Mouse (Mus musculus) G1E (cell line): Measurements from ENCODE around the gene Phtf2. TPM values are rescaled to one million over a fixed set of nuclear protein-coding genes. Genes with fewer than 3 reads are reported as not detected.

ENCODE experiments used
- ATAC-seq: 2 replicates; pipeline ENCODE4 v1.8.0; 2016; ENCODE audit warnings: mild to moderate bottlenecking; ENCODE audit not compliant: insufficient number of reproducible peaks, poor library complexity, low FRiP score, severe bottlenecking; ENCODE audit errors: extremely low read depth
- DNase-seq: peaks from one replicate; pipeline ENCODE4 v3.0.0; 2012; ENCODE audit warnings: low spot score
- H3K27me3 ChIP-seq: 2 replicates; pipeline ENCODE4 v1.6.1; 2012; ENCODE audit warnings: mild to moderate bottlenecking, low read length, inconsistent platforms; ENCODE audit not compliant: insufficient read depth
- H3K36me3 ChIP-seq: replicated peaks from 2 replicates; pipeline ENCODE3; 2012; ENCODE audit warnings: mild to moderate bottlenecking, inconsistent platforms
- H3K4me1 ChIP-seq: 2 replicates; pipeline ENCODE4 v1.6.1; 2012; ENCODE audit warnings: low read depth, low read length, inconsistent platforms, mixed read lengths; ENCODE audit not compliant: insufficient read depth
- H3K4me3 ChIP-seq: 2 replicates; pipeline ENCODE4 v1.5.1; 2012; ENCODE audit warnings: low read depth, mild to moderate bottlenecking, inconsistent platforms, low read length, moderate library complexity, mixed read lengths
- H3K9me3 ChIP-seq: replicated peaks from 2 replicates; pipeline ENCODE4 v1.6.1; 2012; ENCODE audit warnings: inconsistent platforms
- CTCF ChIP-seq: IDR thresholded peaks from 2 replicates; pipeline ENCODE4 v1.5.1; 2012; ENCODE audit warnings: low read depth, low read length, inconsistent platforms, mixed read lengths
- GATA1 ChIP-seq: IDR thresholded peaks from 2 replicates; pipeline ENCODE4 v1.6.1; 2012; ENCODE audit warnings: borderline replicate concordance, low read length, inconsistent platforms, mixed read lengths
- GATA2 ChIP-seq: IDR thresholded peaks from 2 replicates; pipeline ENCODE4 v1.6.1; 2012; ENCODE audit warnings: low read depth, low read length, inconsistent platforms, borderline replicate concordance
- POLR2AphosphoS5 ChIP-seq: IDR thresholded peaks from 2 replicates; pipeline ENCODE4 v1.6.1; 2012; ENCODE audit warnings: low read depth, low read length, inconsistent platforms; ENCODE audit not compliant: insufficient replicate concordance
- TAL1 ChIP-seq: conservative IDR thresholded peaks from 2 replicates; pipeline ENCODE4 v1.6.1; 2012; ENCODE audit warnings: low read depth, low read length, inconsistent platforms, mixed read lengths
- polyA plus RNA-seq: library from polyadenylated mRNA; stranded (reverse); fragments of >175 nt; gene quantifications from 2 replicates; pipeline ENCODE4 v1.2.3, GENCODE M21; 2012
- total RNA-seq, 2 experiments: library from RNA; stranded (forward) in 1 of 2; stranded (reverse) in 1 of 2; fragments of 200-1000 nt in 1 of 2; fragments of >200 nt in 1 of 2; fragmentation: Nextera tagmentation in 1 of 2; gene quantifications; 2 replicates each; pipeline ENCODE4 v1.2.3; 2014 to 2017

Gene Phtf2
- total RNA-seq (2014; fragmentation: Nextera tagmentation) (43.3 and 44.0 TPM in 2 replicates), total RNA-seq (2017) (35.7 and 43.5 TPM in 2 replicates), polyA plus RNA-seq (5.4 and 5.8 TPM in 2 replicates)

DNA sequence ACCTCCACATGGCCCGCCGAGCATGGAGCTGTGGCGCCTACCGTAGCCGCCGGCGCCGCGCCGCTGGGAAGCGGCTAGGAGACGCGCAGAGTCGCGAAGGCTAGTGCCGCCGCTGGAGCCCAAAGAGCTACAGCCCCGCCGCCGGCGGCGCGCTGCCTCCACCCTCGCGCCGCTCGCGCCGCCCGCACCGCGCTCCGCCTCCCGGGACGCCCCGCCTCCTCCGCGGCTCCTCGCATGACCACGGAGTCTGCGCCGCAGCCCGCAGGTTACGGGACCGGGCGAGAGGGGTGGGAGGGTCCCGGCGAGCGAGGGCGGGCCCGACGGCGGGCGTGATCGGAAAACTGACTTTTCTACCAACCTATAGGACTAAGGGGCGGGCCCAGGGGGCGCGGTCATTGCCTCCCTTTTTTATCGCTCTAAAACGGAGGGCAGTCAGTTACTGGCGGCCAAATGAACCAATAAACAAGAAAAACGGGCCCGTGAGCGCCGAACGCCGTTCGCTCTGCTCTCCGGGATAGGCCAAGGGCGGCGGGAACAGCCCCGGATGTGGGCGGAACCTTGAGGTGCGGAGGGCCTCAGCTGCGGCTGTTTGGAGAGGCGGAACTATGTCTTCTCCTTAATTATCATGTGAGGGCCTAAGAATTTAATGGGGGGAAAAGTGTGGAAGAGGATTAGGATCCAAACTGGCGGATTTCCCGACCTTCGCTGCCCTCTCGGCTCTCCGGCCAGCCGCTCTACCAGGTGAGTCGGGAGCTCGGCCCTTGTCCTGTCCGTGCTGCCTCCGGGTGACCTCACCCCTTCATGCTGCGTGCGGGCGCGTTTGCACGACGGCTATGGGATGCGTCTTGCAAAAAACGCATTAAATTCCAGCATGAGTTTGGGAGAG lies at the start of gene Phtf2, which contains the start of gene Tmem60:
Gene Phtf2 (minus strand): TSS at position 210 of the 886 bp plus-strand sequence.
Gene Tmem60 (plus strand): TSS at position 277 of the 886 bp plus-strand sequence.
- H3K4me3 ChIP-seq: peak within 1 kb of the TSS; percentile 91
- peak; percentile 92 for ATAC-seq
- peak; percentile 88 for DNase-seq
- no peaks in the 10 kb centered on the region for H3K9me3 ChIP-seq
- peaks cover 34% of the 10 kb centered on the region for H3K36me3 ChIP-seq
- TF ChIP-seq CTCF (no peak), TAL1 (no peak), GATA2 (no peak), GATA1 (no peak), POLR2AphosphoS5 (no peak)
- peaks cover 49% of the 10 kb centered on the region for H3K4me1 ChIP-seq
- H3K27me3 ChIP-seq: no peaks in the 10 kb centered on the region

DNA sequence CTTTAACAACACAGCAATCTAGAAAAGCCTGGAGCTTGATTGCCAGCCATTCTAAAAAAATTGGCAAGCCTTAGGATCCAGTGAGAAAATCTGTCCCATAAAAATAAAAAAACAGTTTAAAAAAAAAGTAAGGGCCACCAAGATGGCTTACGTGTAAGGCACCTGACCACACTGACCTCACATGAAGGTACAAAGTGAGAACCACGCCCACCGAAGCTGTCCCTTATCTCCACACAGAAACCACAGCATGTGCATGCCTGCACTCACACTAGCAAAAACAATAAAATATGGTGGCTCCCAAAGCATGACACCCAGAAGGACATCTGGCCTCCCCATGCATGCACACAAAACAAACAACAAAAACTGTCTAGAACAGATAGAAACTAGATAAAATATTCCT lies 49.4 kb upstream of the Phtf2 start:
- Histone ChIP-seq H3K27me3 (no peaks in the 10 kb centered on the region), H3K4me1 (peaks cover 70% of the 10 kb centered on the region), H3K9me3 (no peaks in the 10 kb centered on the region), H3K36me3 (peaks cover 25% of the 10 kb centered on the region), H3K4me3 (no peak overlapping the region)
- TF ChIP-seq POLR2AphosphoS5 (no peak), TAL1 (peak; percentile 65), GATA1 (no peak), GATA2 (no peak), CTCF (no peak)
- peak; percentile 54; the same call in 1 of the 2 replicates for ATAC-seq
- DNase-seq: no peak

DNA sequence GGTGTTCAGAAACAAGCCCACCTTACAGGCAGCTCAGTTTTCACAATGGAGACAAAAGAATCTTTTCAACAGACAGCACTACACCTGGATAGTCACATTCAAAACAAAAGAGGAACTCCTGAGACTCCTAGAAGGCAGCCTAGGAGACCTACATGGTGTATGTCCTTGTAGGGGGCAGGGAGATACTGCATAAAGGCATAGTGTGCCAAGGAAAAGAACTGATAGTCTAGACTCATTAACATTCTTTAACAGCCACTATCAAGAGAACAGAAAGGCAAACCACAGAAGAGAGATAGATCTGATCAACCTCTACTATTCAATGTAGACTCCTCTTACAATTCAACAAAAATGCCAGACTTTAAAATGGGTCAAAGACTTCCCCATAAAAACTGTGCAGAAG lies 48.5 kb upstream of the Phtf2 start:
- Histone ChIP-seq H3K27me3 (no peaks in the 10 kb centered on the region), H3K4me3 (no peak overlapping the region; the same call in 1 of the 2 replicates), H3K9me3 (no peaks in the 10 kb centered on the region), H3K36me3 (peaks cover 23% of the 10 kb centered on the region), H3K4me1 (peaks cover 64% of the 10 kb centered on the region)
- no peak for TF ChIP-seq GATA1
- no peak for TF ChIP-seq TAL1
- TF ChIP-seq CTCF: no peak
- no peak for TF ChIP-seq POLR2AphosphoS5
- ATAC-seq: peak; percentile 28; the same call in 1 of the 2 replicates
- no peak for DNase-seq

DNA sequence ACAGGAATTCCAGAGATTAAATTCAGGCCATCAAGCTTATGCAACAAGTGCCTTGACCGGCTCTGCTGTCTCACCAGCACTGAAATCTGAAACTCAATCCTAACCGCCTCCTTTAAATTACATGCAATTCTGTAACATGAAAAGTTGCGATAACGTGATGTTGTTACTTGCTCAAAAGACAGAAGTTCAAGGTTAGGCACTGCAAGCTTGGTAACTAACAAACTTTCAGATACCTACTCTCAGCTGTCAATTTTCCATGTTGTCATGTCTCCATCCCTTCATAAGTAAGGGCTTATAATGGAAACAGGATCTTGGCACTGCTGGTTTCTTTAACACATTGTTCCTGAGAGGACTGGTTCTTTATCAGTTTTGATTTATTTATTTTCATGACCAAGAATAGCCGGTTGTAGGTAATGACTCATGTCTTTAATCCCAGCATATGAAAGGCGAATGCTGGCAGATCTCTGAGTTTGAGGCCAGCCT lies 47.8 kb upstream of the Phtf2 start:
- H3K27me3 ChIP-seq: no peaks in the 10 kb centered on the region
- H3K4me1 ChIP-seq: peaks cover 60% of the 10 kb centered on the region
- no peaks in the 10 kb centered on the region for H3K9me3 ChIP-seq
- no peak for DNase-seq
- TF ChIP-seq GATA2 (no peak), GATA1 (no peak), POLR2AphosphoS5 (no peak), CTCF (no peak), TAL1 (no peak)
- peaks cover 25% of the 10 kb centered on the region for H3K36me3 ChIP-seq
- H3K4me3 ChIP-seq: no peak overlapping the region; the same call in 1 of the 2 replicates
- no peak for ATAC-seq

DNA sequence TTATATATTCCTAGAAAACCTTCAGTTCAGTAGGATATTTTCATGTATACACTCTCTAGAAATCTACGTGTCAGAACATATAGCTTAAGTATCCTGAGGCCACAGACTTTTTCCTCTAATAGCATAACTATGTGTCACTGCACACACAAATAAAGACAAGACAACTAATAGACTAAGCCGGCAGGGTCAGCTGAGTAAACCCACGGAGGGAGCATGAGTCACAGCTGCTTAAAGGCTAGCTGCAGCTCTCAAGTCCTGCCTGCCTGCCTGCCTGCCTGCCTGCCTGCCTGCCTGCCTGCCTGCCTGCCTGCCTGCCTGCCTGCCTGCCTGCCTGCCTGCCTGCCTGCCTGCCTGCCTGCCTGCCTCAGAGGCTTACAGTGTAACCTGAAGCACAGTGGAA lies 43.5 kb upstream of the Phtf2 start:
- ATAC-seq (no peak), DNase-seq (no peak)
- no peak for TF ChIP-seq GATA2
- no peak for TF ChIP-seq POLR2AphosphoS5
- TF ChIP-seq CTCF: no peak
- peaks cover 33% of the 10 kb centered on the region for H3K4me1 ChIP-seq
- H3K4me3 ChIP-seq: no peak overlapping the region
- no peaks in the 10 kb centered on the region for H3K27me3 ChIP-seq
- peaks cover 51% of the 10 kb centered on the region for H3K36me3 ChIP-seq
- H3K9me3 ChIP-seq: no peaks in the 10 kb centered on the region

DNA sequence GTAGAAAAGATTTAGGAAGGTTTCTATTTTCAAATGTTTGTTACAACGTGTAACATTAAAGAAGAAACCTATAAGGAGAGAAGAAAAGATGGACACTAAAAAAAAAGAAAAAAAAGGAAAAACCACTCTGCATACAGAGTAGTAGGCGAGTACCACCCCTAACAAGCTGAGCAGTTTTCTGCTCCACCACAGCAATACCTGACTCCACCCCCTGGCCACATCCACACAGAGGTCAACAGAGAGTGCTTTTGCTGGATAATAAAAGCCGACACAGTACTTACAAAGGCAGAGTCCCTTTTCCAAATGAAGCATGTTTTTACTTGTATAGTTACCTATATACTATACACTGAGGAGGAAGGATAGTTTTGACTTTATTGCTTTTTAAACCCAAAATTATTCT lies 42.7 kb upstream of the Phtf2 start:
- Histone ChIP-seq H3K36me3 (peaks cover 53% of the 10 kb centered on the region), H3K4me3 (no peak overlapping the region), H3K27me3 (no peaks in the 10 kb centered on the region), H3K4me1 (peaks cover 25% of the 10 kb centered on the region), H3K9me3 (no peaks in the 10 kb centered on the region)
- TF ChIP-seq CTCF (no peak), GATA1 (no peak), TAL1 (no peak), POLR2AphosphoS5 (no peak), GATA2 (no peak)
- DNase-seq: no peak
- ATAC-seq: peak; percentile 40; the same call in 1 of the 2 replicates
